Mouse (Mus musculus) cerebellum, adult 2 months (tissue): ENCODE measurements around the gene Dnajb12. TPM values are rescaled to one million over a fixed set of nuclear protein-coding genes. Genes with fewer than 3 reads are reported as not detected.
"Not testable (repeated sequence)": the region's sequence is repeated elsewhere in the genome, so short reads cannot be mapped to it uniquely, and the experiment has no call there.

Experiments
- DNase-seq, 2 experiments: peaks; one replicate each; pipeline ENCODE4 v3.0.0; 2021
- H3K27ac ChIP-seq: fragments of 200-500 bp; 2 replicates; pipeline ENCODE4 v1.5.1; 2012; ENCODE audit warnings: low read length, control low read depth, inconsistent platforms; ENCODE audit not compliant: insufficient read depth
- H3K27me3 ChIP-seq: fragments of 200-500 bp; 2 replicates; pipeline ENCODE4 v1.6.1; 2012; ENCODE audit warnings: inconsistent platforms, mild to moderate bottlenecking, low read length, moderate library complexity; ENCODE audit not compliant: control insufficient read depth, insufficient read depth
- H3K4me1 ChIP-seq: fragments of 200-500 bp; 2 replicates; pipeline ENCODE4 v1.6.1; 2011; ENCODE audit warnings: low read length; ENCODE audit not compliant: control insufficient read depth, insufficient read depth
- H3K4me3 ChIP-seq: fragments of 200-500 bp; replicated peaks from 2 replicates; pipeline ENCODE3; 2011; ENCODE audit warnings: mild to moderate bottlenecking, low read depth, low read length, control low read depth; ENCODE audit not compliant: insufficient read depth
- CTCF ChIP-seq: fragments of 200-500 bp; IDR thresholded peaks from 2 replicates; pipeline ENCODE4 v1.5.1; 2011; ENCODE audit warnings: low read depth, mild to moderate bottlenecking, control low read depth, low read length, moderate library complexity, borderline replicate concordance; ENCODE audit not compliant: insufficient read depth
- POLR2A ChIP-seq: fragments of 200-500 bp; IDR thresholded peaks from 2 replicates; pipeline ENCODE4 v1.6.1; 2011; ENCODE audit warnings: low read length, control low read depth, borderline replicate concordance; ENCODE audit not compliant: insufficient read depth
- WGBS: fragments of 180-500 bp; shearing (Covaris S2); methylation state at CpG from one replicate; pipeline ENCODE4 v1.1.7; 2018; 5-methylcytosine and 5-hydroxymethylcytosine counted together
- polyA plus RNA-seq: library from polyadenylated mRNA; depleted of rRNA; stranded (reverse); fragments of >200 nt; gene quantifications from 2 replicates; pipeline ENCODE4 v1.2.3, GENCODE M21; 2012

Gene Dnajb12
- polyA plus RNA-seq, 1 experiment, result 48.6 TPM

DNA sequence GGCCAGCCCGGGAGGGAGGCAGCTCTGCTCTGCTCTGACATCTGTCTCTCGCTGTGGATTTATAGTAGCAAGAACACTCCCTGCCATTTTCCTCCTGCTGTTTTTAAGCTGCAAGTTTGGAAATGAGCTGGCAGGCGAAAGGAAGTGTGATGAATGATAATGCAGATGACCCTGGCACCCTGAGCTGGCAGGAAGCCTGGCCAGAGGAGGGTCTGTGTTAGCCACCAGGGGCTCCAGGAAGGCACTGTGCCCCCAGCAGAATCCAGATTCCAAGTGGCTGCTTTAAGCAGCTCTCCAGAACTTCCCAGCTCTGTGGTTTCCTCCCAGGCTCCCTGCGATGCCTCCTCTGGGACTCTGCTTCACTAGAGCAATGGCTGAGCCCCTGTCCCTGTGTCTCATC is 15.7 kb upstream of the Dnajb12 start:
- H3K4me1 ChIP-seq, result no peaks in the 10 kb centered on the region
- DNase-seq, result no peak
- no peak overlapping the region for H3K27ac ChIP-seq
- no peaks in the 10 kb centered on the region for H3K27me3 ChIP-seq
- no peak overlapping the region for H3K4me3 ChIP-seq
- 68% methylated on average over 4 of the region's 4 CpGs for WGBS
- no peak for TF ChIP-seq POLR2A
- no peak for TF ChIP-seq CTCF

DNA sequence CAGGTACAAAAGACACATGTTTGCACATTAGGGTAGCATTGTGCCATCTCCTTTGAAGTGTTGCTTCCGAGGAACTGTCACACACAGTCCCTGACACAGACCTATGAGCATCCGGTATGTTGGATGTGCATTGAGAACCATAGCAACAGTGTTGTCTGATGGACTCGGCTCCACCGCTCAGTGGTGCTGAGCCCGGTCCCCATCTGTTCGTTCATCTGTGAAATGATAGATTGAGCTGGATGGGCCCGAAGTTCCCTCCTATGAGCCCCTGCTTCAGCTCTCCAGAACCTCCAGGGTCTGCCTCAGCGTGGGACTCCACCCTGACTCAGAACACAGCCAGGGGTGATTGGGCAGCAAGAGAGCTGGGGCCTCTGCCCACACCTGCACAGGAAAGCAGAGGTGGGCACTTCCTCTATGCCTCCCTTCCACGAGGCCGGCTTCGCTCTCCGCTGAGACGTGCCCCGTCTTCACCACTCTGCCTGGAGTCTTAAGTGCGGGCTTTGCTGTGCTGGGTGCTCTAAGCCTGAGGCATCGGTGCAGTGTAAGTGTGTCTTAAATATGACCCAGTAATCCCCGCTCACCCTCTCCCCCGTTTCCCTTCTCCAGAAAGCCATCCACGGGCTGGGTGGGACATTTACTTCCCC is 15.0 kb upstream of the Dnajb12 start:
- Histone ChIP-seq H3K4me3 (no peak overlapping the region), H3K27ac (no peak overlapping the region), H3K4me1 (no peaks in the 10 kb centered on the region), H3K27me3 (no peaks in the 10 kb centered on the region)
- TF ChIP-seq POLR2A (no peak), CTCF (no peak)
- WGBS, result 64% methylated on average over 19 of the region's 19 CpGs
- DNase-seq, result no peak

DNA sequence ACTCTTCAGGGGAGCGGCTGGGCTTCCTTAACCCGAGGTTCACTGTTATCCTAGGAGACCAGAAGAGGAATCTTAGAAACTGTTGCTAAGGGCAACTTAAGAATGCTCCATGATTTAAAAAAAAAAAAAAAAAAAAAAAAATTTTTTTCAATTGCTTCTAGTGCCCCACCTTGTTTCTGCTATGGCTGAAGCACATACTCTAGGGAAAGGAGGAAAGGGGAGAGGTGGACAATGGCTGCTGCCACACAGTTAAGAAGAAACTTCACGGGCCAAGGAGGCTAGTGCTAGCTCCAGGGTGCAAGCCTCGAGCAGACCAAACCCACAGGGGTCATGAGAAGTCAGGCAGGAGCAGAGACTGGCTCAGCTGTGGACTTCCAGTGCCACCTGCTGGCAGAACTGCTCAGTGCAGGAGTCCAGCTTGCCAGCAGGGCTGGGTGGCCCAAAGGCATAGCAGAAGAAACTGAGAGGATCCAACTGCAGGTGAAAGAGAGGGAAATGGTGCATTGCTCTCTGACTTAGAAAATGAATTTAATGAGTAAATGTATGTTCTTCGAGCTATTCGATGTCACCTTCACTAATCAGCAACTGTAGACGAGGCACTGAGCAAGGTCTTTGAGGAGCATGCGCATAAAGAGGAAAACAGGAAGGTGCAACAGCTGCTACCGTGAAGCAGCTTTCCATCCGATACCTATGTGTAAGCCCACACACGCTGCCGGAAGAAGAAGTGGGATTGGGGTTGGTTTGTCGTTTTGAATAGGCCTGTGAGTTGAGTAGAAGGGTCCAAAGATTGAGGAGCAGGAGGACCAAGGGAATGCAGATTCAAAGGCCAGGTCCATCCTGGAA is 14.3 kb upstream of the Dnajb12 start:
- peak; percentile 77 to 87 for DNase-seq
- Histone ChIP-seq H3K27me3 (no peaks in the 10 kb centered on the region), H3K4me1 (no peaks in the 10 kb centered on the region), H3K4me3 (no peak overlapping the region), H3K27ac (no peak overlapping the region)
- 41% methylated on average over 13 of the region's 13 CpGs for WGBS
- TF ChIP-seq CTCF (peak; percentile 100), POLR2A (no peak)

DNA sequence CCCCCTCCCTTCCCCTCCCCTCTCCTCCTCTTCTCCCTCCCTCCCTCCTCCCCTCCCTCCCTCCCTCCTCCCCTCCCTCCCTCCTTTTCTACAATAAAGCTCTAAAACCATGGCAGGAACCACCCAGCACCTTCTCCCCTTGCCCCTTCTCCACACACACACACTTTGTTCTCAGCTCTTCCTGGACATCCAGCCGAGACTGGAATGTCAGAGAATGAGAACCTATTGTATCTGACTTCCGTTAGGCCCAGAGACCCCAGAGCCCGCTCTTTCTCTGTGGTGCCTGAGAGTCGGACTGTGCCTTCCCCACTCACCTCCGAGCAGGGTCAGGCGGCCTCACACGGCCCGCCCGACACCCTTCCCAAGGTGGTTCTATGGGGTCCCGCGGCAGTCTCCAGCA is 11.1 kb upstream of the Dnajb12 start:
- DNase-seq, result no peak
- no peaks in the 10 kb centered on the region for H3K4me1 ChIP-seq
- TF ChIP-seq CTCF (no peak), POLR2A (no peak)
- WGBS, result 59% methylated on average over 11 of the region's 11 CpGs
- no peaks in the 10 kb centered on the region for H3K27me3 ChIP-seq
- no peak overlapping the region for H3K4me3 ChIP-seq
- no peak overlapping the region for H3K27ac ChIP-seq

DNA sequence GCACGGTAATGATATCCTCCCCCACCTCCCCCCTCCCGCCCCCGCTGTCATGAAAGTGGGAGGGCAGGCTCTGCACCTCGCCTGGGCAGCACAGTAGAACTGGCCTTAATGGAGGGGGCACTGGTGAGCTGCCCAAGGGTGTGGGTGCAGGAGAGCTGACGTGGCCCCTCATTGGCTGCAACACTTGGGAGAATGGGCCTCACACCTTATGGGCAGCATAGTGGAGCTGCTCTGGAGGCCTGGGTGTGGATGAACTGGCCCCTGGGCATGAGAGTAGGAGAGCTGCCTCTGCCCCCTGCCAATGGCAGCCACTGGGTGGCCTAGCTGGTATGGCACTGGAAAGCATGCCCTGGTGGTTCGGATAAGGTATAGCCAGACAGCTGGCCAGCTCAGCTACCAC is 9.3 kb upstream of the Dnajb12 start:
- DNase-seq, result no peak
- whole genome bisulfite sequencing, result 87% methylated on average over 6 of the region's 6 CpGs
- Histone ChIP-seq H3K4me1 (no peaks in the 10 kb centered on the region), H3K27ac (no peak overlapping the region), H3K27me3 (no peaks in the 10 kb centered on the region), H3K4me3 (no peak overlapping the region)
- TF ChIP-seq CTCF (no peak), POLR2A (no peak)

DNA sequence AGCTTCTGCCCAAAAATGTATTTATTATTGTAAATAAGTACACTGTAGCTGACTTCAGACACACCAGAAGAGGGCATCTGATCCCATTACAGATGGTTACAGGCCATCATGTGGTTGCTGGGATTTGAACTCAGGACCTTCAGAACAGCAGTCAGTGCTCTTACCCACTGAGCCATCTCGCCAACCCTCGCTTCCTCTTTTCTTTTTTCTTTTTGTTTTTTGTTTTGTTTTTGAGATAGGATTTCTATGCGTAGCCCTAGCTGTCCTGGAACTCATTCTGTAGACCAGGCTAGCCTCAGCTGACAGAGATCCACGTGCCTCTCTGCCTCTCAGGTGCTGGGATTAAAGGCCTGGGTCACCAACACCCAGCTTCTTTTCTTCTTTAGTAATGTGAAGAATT is 6.7 kb upstream of the Dnajb12 start:
- not testable (repeated sequence) for H3K4me3 ChIP-seq, DNase-seq, H3K27me3 ChIP-seq, H3K27ac ChIP-seq, H3K4me1 ChIP-seq
- 93% methylated on average over 4 of the region's 4 CpGs for WGBS

DNA sequence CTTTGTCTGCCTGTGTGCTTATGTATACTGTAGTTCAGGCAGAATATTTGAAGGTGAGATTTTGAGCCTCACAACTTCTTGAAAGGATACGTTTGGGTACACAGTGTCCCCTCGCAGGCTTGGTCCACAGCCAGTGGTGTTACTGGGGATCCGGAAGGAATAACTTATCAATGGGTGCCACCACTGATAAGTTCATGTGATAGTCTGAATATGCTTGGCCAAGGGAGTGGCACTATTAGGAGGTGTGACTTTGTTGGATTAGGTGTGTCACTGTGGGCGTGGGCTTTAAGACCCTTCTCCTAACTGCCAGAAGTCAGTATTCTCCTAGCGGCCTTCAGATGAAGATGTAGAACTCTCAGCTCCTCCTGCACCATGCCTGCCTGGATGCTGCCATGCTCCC is 6.2 kb upstream of the Dnajb12 start:
- TF ChIP-seq POLR2A (no peak), CTCF (no peak)
- 94% methylated on average over 5 of the region's 5 CpGs for WGBS
- no peak for DNase-seq
- no peaks in the 10 kb centered on the region for H3K27me3 ChIP-seq
- no peak overlapping the region for H3K27ac ChIP-seq
- no peak overlapping the region for H3K4me3 ChIP-seq
- H3K4me1 ChIP-seq, result no peaks in the 10 kb centered on the region

DNA sequence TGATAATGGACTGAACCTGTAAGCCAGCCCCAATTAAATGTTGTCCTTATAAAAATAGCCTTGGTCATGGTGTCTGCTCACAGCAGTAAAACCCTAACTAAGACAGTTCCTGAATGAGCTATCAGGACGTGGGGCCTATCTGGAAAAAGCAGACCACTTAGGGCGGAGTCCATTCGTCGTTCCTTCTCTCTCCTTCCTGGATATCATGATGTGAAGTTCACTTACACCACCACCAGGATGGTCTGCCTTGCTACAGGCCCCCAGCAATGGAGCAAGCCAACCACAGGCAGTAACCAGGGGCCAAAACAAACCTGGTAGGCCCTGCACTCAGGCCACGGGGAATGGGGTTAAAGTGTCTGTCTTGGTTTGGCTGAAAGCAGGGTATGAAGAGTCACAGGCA is 5.7 kb upstream of the Dnajb12 start:
- WGBS, result 76% methylated on average over 5 of the region's 5 CpGs

More for the DNA sequence above, 5.7 kb upstream of the Dnajb12 start:
- TF ChIP-seq POLR2A, result no peak
- TF ChIP-seq CTCF, result no peak
- no peaks in the 10 kb centered on the region for H3K4me1 ChIP-seq
- no peak overlapping the region for H3K4me3 ChIP-seq
- H3K27me3 ChIP-seq, result no peaks in the 10 kb centered on the region
- no peak for DNase-seq
- H3K27ac ChIP-seq, result no peak overlapping the region
